Comparison of ENCODE assay signal across 24 mouse cellular contexts in genomic region chr9:118574911-118575310, GRCm38 (mm10). TPM values are rescaled to one million over a fixed set of nuclear protein-coding genes. Genes with fewer than 3 reads are reported as not detected.
DNase-seq lines count a peak whose midpoint lies in the region; ATAC-seq and TF ChIP-seq lines count a peak whose summit lies in the region.
"Had no signal": no experiment of that assay in that cellular context is flagged by ENCODE, and none has a peak within 500 bp of the region (broad histone marks: within the 10 kb centered on the region; RNA-seq: fewer than 3 reads in every experiment).

No protein-coding gene starts in this region.

- no peaks in the 10 kb centered on the region for H3K9me3 ChIP-seq in hindbrain, embryonic 11.5 days (ENCODE audit: control insufficient read depth, low read length)
- no peaks in the 10 kb centered on the region for H3K9me3 ChIP-seq in liver, embryonic 12.5 days (replicated peaks)
- H3K9me3 ChIP-seq: embryonic facial prominence, embryonic 12.5 days; forebrain, embryonic 15.5 days; G1E; heart, embryonic 12.5 days; hindbrain, embryonic 13.5 days; liver, embryonic 15.5 days had no signal

- intact Hi-C loops in left cerebral cortex, postnatal 14 days (cut with DNase I) = no loop called here
- intact Hi-C loops in left cerebral cortex, adult 2 months (cut with DNase I) = no loop called here

- H3K4me1 ChIP-seq in hindbrain, embryonic 11.5 days (replicated peaks; ENCODE audit: control insufficient read depth, insufficient read depth, low read length) = no peaks in the 10 kb centered on the region; the same call in 1 of the 2 replicates
- no peaks in the 10 kb centered on the region for H3K4me1 ChIP-seq in liver, embryonic 12.5 days
- H3K4me1 ChIP-seq: embryonic facial prominence, embryonic 12.5 days; heart, embryonic 12.5 days; hindbrain, embryonic 13.5 days; liver, embryonic 15.5 days had no signal

- H3K36me3 ChIP-seq in hindbrain, embryonic 11.5 days (ENCODE audit: control insufficient read depth, insufficient read depth, low read length) = no peaks in the 10 kb centered on the region
- H3K36me3 ChIP-seq in liver, embryonic 12.5 days = peaks cover 87% of the 10 kb centered on the region

- no peak overlapping the region for H3K9ac ChIP-seq in hindbrain, embryonic 11.5 days (ENCODE audit: low read depth, low read length)
- H3K9ac ChIP-seq in liver, embryonic 12.5 days = no peak overlapping the region
- H3K9ac ChIP-seq: embryonic facial prominence, embryonic 12.5 days; forebrain, embryonic 15.5 days; heart, embryonic 12.5 days; hindbrain, embryonic 13.5 days; liver, embryonic 15.5 days had no signal

- TF ChIP-seq CTCF in left cerebral cortex, adult 2 months (IDR thresholded peaks at IDR 0.05) = no peak

- H3K4me2 ChIP-seq in hindbrain, embryonic 11.5 days (replicated peaks; ENCODE audit: low read depth, low read length) = no peak overlapping the region
- H3K4me2 ChIP-seq in liver, embryonic 12.5 days = no peak overlapping the region
- H3K4me2 ChIP-seq: embryonic facial prominence, embryonic 12.5 days; forebrain, embryonic 15.5 days; heart, embryonic 12.5 days; hindbrain, embryonic 13.5 days; liver, embryonic 15.5 days; midbrain, embryonic 11.5 days had no signal

- WGBS in hindbrain, embryonic 11.5 days = 96% methylated on average over 5 of the region's 5 CpGs
- 72% methylated on average over 5 of the region's 5 CpGs for WGBS in liver, embryonic 12.5 days (ENCODE audit: insufficient replicate concordance)

- H3K27ac ChIP-seq in left cerebral cortex, adult 2 months = 0 out of 2 replicates have a peak overlapping the region, but pooled peaks have one; percentile 9
- H3K27ac ChIP-seq in hindbrain, embryonic 11.5 days (ENCODE audit: low read depth, low read length) = no peak overlapping the region
- no peak overlapping the region for H3K27ac ChIP-seq in liver, embryonic 12.5 days
- H3K27ac ChIP-seq: embryonic facial prominence, embryonic 12.5 days; forebrain, embryonic 15.5 days; hindbrain, embryonic 13.5 days; liver, embryonic 15.5 days had no signal

- H3K27me3 ChIP-seq in hindbrain, embryonic 11.5 days (ENCODE audit: control insufficient read depth, insufficient read depth, low read length) = no peaks in the 10 kb centered on the region
- no peaks in the 10 kb centered on the region for H3K27me3 ChIP-seq in liver, embryonic 12.5 days (replicated peaks)
- H3K27me3 ChIP-seq: embryonic facial prominence, embryonic 12.5 days; forebrain, embryonic 15.5 days; heart, embryonic 12.5 days; hindbrain, embryonic 13.5 days; liver, embryonic 15.5 days had no signal

- DNase-seq in cerebellum, adult 11 months = peak; percentile 49
- DNase-seq in cerebellum, postnatal 4 days (ENCODE audit: low spot score in 2 of 2) = no peak
- DNase-seq in left cerebral cortex, adult 11 months (ENCODE audit: low spot score) = peak; percentile 19
- no peak for DNase-seq in left cerebral cortex, postnatal 14 days (ENCODE audit: low spot score in 2 of 2)
- DNase-seq in cerebellum, adult 18-20 months = peak; percentile 66 to 79
- peak in 1 of 2 experiments; percentile 45 for DNase-seq in left cerebral cortex, adult 2 months (ENCODE audit: extremely low spot score in 1 of 2, low spot score in 2 of 2)
- no peak for DNase-seq in hindbrain, embryonic 11.5 days (ENCODE audit: low spot score)
- DNase-seq: adrenal gland, postnatal 25 days; heart, postnatal 14 days; kidney, postnatal 4 days; spleen, adult 18-20 months; thymus, postnatal 36 days had no signal

- ATAC-seq in hindbrain, embryonic 11.5 days (ENCODE audit: low FRiP score) = no peak
- no peak for ATAC-seq in liver, embryonic 12.5 days
- ATAC-seq: CD4-positive, CD25-positive, alpha-beta regulatory T cell, adult 4 months; forebrain, embryonic 15.5 days; inflammation-experienced regulatory T-cells, adult 6 months; lung, postnatal 0 days had no signal

- no peak overlapping the region for H3K4me3 ChIP-seq in left cerebral cortex, adult 2 months
- no peak overlapping the region for H3K4me3 ChIP-seq in hindbrain, embryonic 11.5 days (ENCODE audit: low read depth, low read length)
- no peak overlapping the region for H3K4me3 ChIP-seq in liver, embryonic 12.5 days
- H3K4me3 ChIP-seq: embryonic facial prominence, embryonic 12.5 days; erythroblast, embryonic 14.5 days; forebrain, embryonic 15.5 days; heart, embryonic 12.5 days; hindbrain, embryonic 13.5 days; liver, embryonic 15.5 days had no signal

RNA-seq across cellular contexts. Expression of gene Itga9, which starts 31.6 kb away (rescaled TPM):
- 1 to 10 TPM; 7.3 to 8.9 TPM for total RNA-seq in left cerebral cortex, postnatal 14 days (2021)
- 1 to 10 TPM; 8.2 to 8.3 TPM for total RNA-seq in left cerebral cortex, adult 2 months (2021)
- 4.0 and 6.3 TPM in 2 replicates for polyA plus RNA-seq in hindbrain, embryonic 11.5 days (2014; fragmentation: Nextera tagmentation; extraction: Ambion mirVana)
- 6.6 and 7.4 TPM in 2 replicates for polyA plus RNA-seq in liver, embryonic 12.5 days (2016; fragmentation: Nextera tagmentation; extraction: Ambion mirVana)
- polyA plus RNA-seq: G1E had no signal

Comparison
In these comparisons a context has a peak if more than half of its experiments do, and no peak if none do; other contexts are left out.
1. DNase-seq: peak in cerebellum, adult 11 months (single experiment), left cerebral cortex, adult 11 months (single experiment) and cerebellum, adult 18-20 months (2 of 2); none in cerebellum, postnatal 4 days (0 of 2), left cerebral cortex, postnatal 14 days (0 of 2) and hindbrain, embryonic 11.5 days (single experiment).